Mouse (Mus musculus) liver, postnatal 0 days (tissue): ENCODE results near the gene Gsg1l. TPM values are rescaled to one million over a fixed set of nuclear protein-coding genes. Genes with fewer than 3 reads are reported as not detected.

ENCODE experiments used
- ATAC-seq: fragments of 200-750 bp; cut with Nextera tagmentation; 2 replicates; pipeline ENCODE4 v1.8.0; 2017; ENCODE audit warnings: mild to moderate bottlenecking, moderate library complexity
- DNase-seq: peaks from one replicate; pipeline ENCODE4 v3.0.0-alpha.2; 2016
- H3K27ac ChIP-seq: fragments of 300-500 bp; sonication (generic); 2 replicates; pipeline ENCODE4 v1.5.1; 2014; ENCODE audit warnings: antibody characterized with exemption, moderate library complexity, mild to moderate bottlenecking, low read depth
- H3K27me3 ChIP-seq: fragments of 300-500 bp; sonication (generic); 2 replicates; pipeline ENCODE4 v1.6.1; 2014; ENCODE audit warnings: low read length, control low read depth, mixed read lengths; ENCODE audit not compliant: insufficient read depth
- H3K36me3 ChIP-seq: fragments of 300-500 bp; sonication (generic); replicated peaks from 2 replicates; pipeline ENCODE4 v1.6.1; 2014; ENCODE audit warnings: mild to moderate bottlenecking, control low read depth, low read length, moderate library complexity, mixed read lengths; ENCODE audit not compliant: insufficient read depth
- H3K4me1 ChIP-seq: fragments of 300-500 bp; sonication (generic); 2 replicates; pipeline ENCODE4 v1.6.1; 2014; ENCODE audit warnings: antibody characterized with exemption, mild to moderate bottlenecking, control low read depth; ENCODE audit not compliant: insufficient read depth
- H3K4me2 ChIP-seq: fragments of 300-500 bp; sonication (generic); 2 replicates; pipeline ENCODE4 v1.6.1; 2014; ENCODE audit warnings: low read depth, mild to moderate bottlenecking, low read length, moderate library complexity, mixed read lengths
- H3K4me3 ChIP-seq: fragments of 300-500 bp; sonication (generic); 2 replicates; pipeline ENCODE4 v1.5.1; 2014; ENCODE audit warnings: low read depth, low read length
- H3K9ac ChIP-seq: fragments of 300-500 bp; sonication (generic); replicated peaks from 2 replicates; pipeline ENCODE4 v1.6.1; 2014; ENCODE audit warnings: mild to moderate bottlenecking, moderate library complexity
- H3K9me3 ChIP-seq: fragments of 300-500 bp; sonication (generic); 2 replicates; pipeline ENCODE4 v1.6.1; 2016; ENCODE audit warnings: mild to moderate bottlenecking, control low read depth, low read length, mixed read lengths
- CTCF ChIP-seq: sonication (generic); IDR thresholded peaks from 2 replicates; pipeline ENCODE4 v1.5.1; 2016; ENCODE audit warnings: antibody characterized with exemption, low read depth
- EP300 ChIP-seq: IDR thresholded peaks from 2 replicates; pipeline ENCODE4 v1.6.1; 2016; ENCODE audit warnings: antibody characterized with exemption, low read depth, mild to moderate bottlenecking
- WGBS: fragments of 180-500 bp; shearing (Covaris S2); extraction: QIAGEN DNeasy Blood & Tissue Kit; methylation state at CpG from one replicate; pipeline ENCODE4 v1.1.7; 2014; ENCODE audit not compliant: insufficient replicate concordance; 5-methylcytosine and 5-hydroxymethylcytosine counted together
- polyA plus RNA-seq: library from polyadenylated mRNA; unstranded; fragments of >200 nt; fragmentation: Nextera tagmentation; extraction: Ambion mirVana; gene quantifications from 2 replicates; pipeline ENCODE4 v1.2.1, GENCODE M21; 2015

The Gsg1l gene
- polyA plus RNA-seq, 1 experiment from 2014 or later: 0.08 TPM

- H3K9ac ChIP-seq: no peak overlapping the region
- H3K4me1 ChIP-seq: no peaks in the 10 kb centered on the region
- H3K4me2 ChIP-seq: no peak overlapping the region
- peaks cover 83% of the 10 kb centered on the region for H3K36me3 ChIP-seq
- H3K4me3 ChIP-seq: no peak overlapping the region
- no peak overlapping the region for H3K27ac ChIP-seq
- H3K27me3 ChIP-seq: no peaks in the 10 kb centered on the region
- WGBS: 61% methylated on average over 2 of the region's 2 CpGs
- DNase-seq (no peak), ATAC-seq (no peak; the same call in 1 of the 2 replicates)
- TF ChIP-seq CTCF: no peak
- no peak for TF ChIP-seq EP300
- no peaks in the 10 kb centered on the region for H3K9me3 ChIP-seq
These were observed 29.0 kb upstream of the Gsg1l start for GRCm38 (mm10) chr7:126111230-126111629.

- Histone ChIP-seq H3K9me3 (no peaks in the 10 kb centered on the region), H3K9ac (no peak overlapping the region), H3K4me1 (no peaks in the 10 kb centered on the region), H3K4me3 (no peak overlapping the region), H3K27me3 (no peaks in the 10 kb centered on the region), H3K4me2 (no peak overlapping the region), H3K36me3 (peaks cover 80% of the 10 kb centered on the region), H3K27ac (no peak overlapping the region)
- DNase-seq (no peak), ATAC-seq (no peak)
- no peak for TF ChIP-seq EP300
- WGBS: 70% methylated on average over 3 of the region's 3 CpGs
These were observed 27.7 kb upstream of the Gsg1l start for GRCm38 (mm10) chr7:126109898-126110297.

- no peak for ATAC-seq
- TF ChIP-seq EP300 (no peak), CTCF (no peak)
- Histone ChIP-seq H3K27me3 (no peaks in the 10 kb centered on the region), H3K4me3 (no peak overlapping the region), H3K9ac (no peak overlapping the region), H3K36me3 (peaks cover 43% of the 10 kb centered on the region), H3K4me1 (no peaks in the 10 kb centered on the region), H3K27ac (no peak overlapping the region), H3K4me2 (no peak overlapping the region), H3K9me3 (no peaks in the 10 kb centered on the region)
- DNase-seq: no peak
- WGBS: 90% methylated on average over 11 of the region's 11 CpGs
These were observed 18.2 kb upstream of the Gsg1l start for GRCm38 (mm10) chr7:126100440-126100839.

- Histone ChIP-seq H3K4me2 (no peak overlapping the region), H3K9me3 (no peaks in the 10 kb centered on the region), H3K36me3 (peaks cover 40% of the 10 kb centered on the region), H3K4me3 (no peak overlapping the region), H3K27ac (no peak overlapping the region), H3K27me3 (no peaks in the 10 kb centered on the region), H3K9ac (no peak overlapping the region), H3K4me1 (no peaks in the 10 kb centered on the region)
- no peak for TF ChIP-seq CTCF
- TF ChIP-seq EP300: no peak
- ATAC-seq: no peak
- no peak for DNase-seq
- WGBS: 83% methylated on average over 2 of the region's 2 CpGs
These were observed 17.6 kb upstream of the Gsg1l start for GRCm38 (mm10) chr7:126099835-126100234.

- Histone ChIP-seq H3K4me1 (no peaks in the 10 kb centered on the region), H3K27me3 (no peaks in the 10 kb centered on the region), H3K4me3 (no peak overlapping the region), H3K36me3 (peaks cover 35% of the 10 kb centered on the region), H3K27ac (no peak overlapping the region), H3K4me2 (no peak overlapping the region), H3K9ac (no peak overlapping the region), H3K9me3 (no peaks in the 10 kb centered on the region)
- WGBS: 81% methylated on average over 7 of the region's 7 CpGs
- DNase-seq (no peak), ATAC-seq (no peak)
- TF ChIP-seq CTCF: no peak
These were observed 17.1 kb upstream of the Gsg1l start for GRCm38 (mm10) chr7:126099163-126099775.

GRCm38 (mm10) chr7:126097219-126097915 lies 15.2 kb upstream of the Gsg1l start:
- DNase-seq: no peak
- no peak overlapping the region for H3K4me2 ChIP-seq
- 0 out of 2 replicates have a peak overlapping the region, but pooled peaks have one; percentile 22 for H3K27ac ChIP-seq
- WGBS: 59% methylated on average over 7 of the region's 9 CpGs
- no peaks in the 10 kb centered on the region for H3K4me1 ChIP-seq
- H3K4me3 ChIP-seq: no peak overlapping the region
- TF ChIP-seq CTCF (no peak), EP300 (no peak)
- peaks cover 22% of the 10 kb centered on the region for H3K36me3 ChIP-seq
- H3K9me3 ChIP-seq: no peaks in the 10 kb centered on the region
- no peaks in the 10 kb centered on the region for H3K27me3 ChIP-seq
- peak; percentile 63 for ATAC-seq
- no peak overlapping the region for H3K9ac ChIP-seq
